Mouse (Mus musculus): Measurements from ENCODE around the gene Olfr802.

The Olfr802 gene

GRCm38 (mm10) chr10:129688069-129688468 lies at the start of gene Olfr802:
Olfr802 (minus strand) TSS chr10:129688169.
- DNase-seq (ENCODE audit: low spot score in 2 of 2), result no peak

- DNase-seq (ENCODE audit: low spot score in 2 of 2), result no peak
These were observed 41.3 kb upstream of the Olfr802 start, which contains the start of gene Olfr805 for GRCm38 (mm10) chr10:129729275-129729674. Olfr805 (minus strand) TSS chr10:129729375.

- no peak for DNase-seq (ENCODE audit: low spot score in 2 of 2)
These were observed 14.9 kb upstream of the Olfr802 start, which contains the start of gene Olfr804 for GRCm38 (mm10) chr10:129702910-129703309. Olfr804 (plus strand) TSS chr10:129703210.

GRCm38 (mm10) chr10:129694186-129694585 lies 6.2 kb upstream of the Olfr802 start, which contains the start of gene Olfr803:
Olfr803 (minus strand) TSS chr10:129694286.
- DNase-seq (ENCODE audit: low spot score in 2 of 2), result no peak

- no peak for DNase-seq (ENCODE audit: low spot score in 2 of 2)
These were observed 14.2 kb downstream of the Olfr802 start, which contains the start of gene Olfr801 for GRCm38 (mm10) chr10:129673765-129674164. Olfr801 (minus strand) TSS chr10:129673865.

GRCm38 (mm10) chr10:129657394-129657793 lies 30.6 kb downstream of the Olfr802 start, which contains the start of gene Olfr800:
Olfr800 (plus strand) TSS chr10:129657694.
- no peak for DNase-seq (ENCODE audit: low spot score in 2 of 2)

GRCm38 (mm10) chr10:129651763-129652162 lies 36.2 kb downstream of the Olfr802 start:
- no peak for DNase-seq (ENCODE audit: low spot score in 2 of 2)

- DNase-seq (ENCODE audit: low spot score in 2 of 2), result no peak
These were observed 50.8 kb downstream of the Olfr802 start, which contains the start of gene Olfr799 for GRCm38 (mm10) chr10:129637184-129637583. Olfr799 (plus strand) TSS chr10:129637484.

- no peak for DNase-seq (ENCODE audit: low spot score in 2 of 2)
These were observed 60.1 kb downstream of the Olfr802 start, which contains the start of gene Olfr798 for GRCm38 (mm10) chr10:129627834-129628233. Olfr798 (minus strand) TSS chr10:129627934.

Measured in natural killer cell, adult 2 months (primary cell).